Mouse (Mus musculus): ENCODE measurements around the gene Phf20.

The Phf20 gene

GRCm38 (mm10) chr2:156310455-156310854 is 114.2 kb downstream of the Phf20 start:
- in situ Hi-C loops (cut with MboI, MseI): loop anchor here in 1 of 2 experiments (5.0 kb wide), 1 partner anchor 82 kb away; no protein-coding TSS in a partner anchor

- in situ Hi-C loops (cut with MboI, MseI): loop anchor here in 1 of 2 experiments (5.0 kb wide), 1 partner anchor 81 kb away; no protein-coding TSS in a partner anchor
These were observed 114.7 kb downstream of the Phf20 start for GRCm38 (mm10) chr2:156310945-156311344.

- in situ Hi-C loops (cut with MboI, MseI): loop anchor here in 1 of 2 experiments (5.0 kb wide), 1 partner anchor 81 kb away; no protein-coding TSS in a partner anchor
These were observed 115.2 kb downstream of the Phf20 start for GRCm38 (mm10) chr2:156311441-156311840.

GRCm38 (mm10) chr2:156311841-156312291 is 115.6 kb downstream of the Phf20 start:
- in situ Hi-C loops (cut with MboI, MseI): loop anchor here in 1 of 2 experiments (5.0 kb wide), 1 partner anchor 80 kb away; no protein-coding TSS in a partner anchor

GRCm38 (mm10) chr2:156312297-156312897 is 116.1 kb downstream of the Phf20 start, which contains the start of the genes Cnbd2 and Scand1:
Cnbd2 (plus strand) TSS chr2:156312299.
Scand1 (minus strand) TSS chr2:156312704.
- in situ Hi-C loops (cut with MboI, MseI): loop anchor here in 1 of 2 experiments (5.0 kb wide), 1 partner anchor 80 kb away; no protein-coding TSS in a partner anchor

GRCm38 (mm10) chr2:156313153-156313552 is 116.9 kb downstream of the Phf20 start:
- in situ Hi-C loops (cut with MboI, MseI): loop anchor here in 1 of 2 experiments (5.0 kb wide), 1 partner anchor 79 kb away; no protein-coding TSS in a partner anchor

- in situ Hi-C loops (cut with MboI, MseI): loop anchor here in 1 of 2 experiments (5.0 kb wide), 1 partner anchor 77 kb away; no protein-coding TSS in a partner anchor
These were observed 118.5 kb downstream of the Phf20 start for GRCm38 (mm10) chr2:156314811-156315210.

GRCm38 (mm10) chr2:156318491-156318890 is 122.2 kb downstream of the Phf20 start:
- in situ Hi-C loops (cut with MboI, MseI): no loop called here

- in situ Hi-C loops (cut with MboI, MseI): no loop called here
These were observed 125.3 kb downstream of the Phf20 start for GRCm38 (mm10) chr2:156321538-156321937.

GRCm38 (mm10) chr2:156324116-156324588 is 127.9 kb downstream of the Phf20 start:
- in situ Hi-C loops (cut with MboI, MseI): no loop called here

- in situ Hi-C loops (cut with MboI, MseI): no loop called here
These were observed 128.4 kb downstream of the Phf20 start for GRCm38 (mm10) chr2:156324681-156325080.

GRCm38 (mm10) chr2:156330681-156331080 is 134.4 kb downstream of the Phf20 start:
- in situ Hi-C loops (cut with MboI, MseI): no loop called here

- in situ Hi-C loops (cut with MboI, MseI): no loop called here
These were observed 135.2 kb downstream of the Phf20 start for GRCm38 (mm10) chr2:156331446-156331965.

- in situ Hi-C loops (cut with MboI, MseI): no loop called here
These were observed 143.8 kb downstream of the Phf20 start for GRCm38 (mm10) chr2:156340078-156340477.

GRCm38 (mm10) chr2:156344775-156345532 is 148.7 kb downstream of the Phf20 start:
- in situ Hi-C loops (cut with MboI, MseI): no loop called here

- in situ Hi-C loops (cut with MboI, MseI): no loop called here
These were observed 152.5 kb downstream of the Phf20 start for GRCm38 (mm10) chr2:156348812-156349211.

GRCm38 (mm10) chr2:156349286-156349848 is 153.1 kb downstream of the Phf20 start:
- in situ Hi-C loops (cut with MboI, MseI): no loop called here

GRCm38 (mm10) chr2:156351243-156351642 is 155.0 kb downstream of the Phf20 start:
- in situ Hi-C loops (cut with MboI, MseI): no loop called here

- in situ Hi-C loops (cut with MboI, MseI): no loop called here
These were observed 156.3 kb downstream of the Phf20 start for GRCm38 (mm10) chr2:156352413-156353165.

- in situ Hi-C loops (cut with MboI, MseI): no loop called here
These were observed 157.0 kb downstream of the Phf20 start for GRCm38 (mm10) chr2:156353265-156353692.

- in situ Hi-C loops (cut with MboI, MseI): no loop called here
These were observed 159.8 kb downstream of the Phf20 start for GRCm38 (mm10) chr2:156356031-156356430.

Measured in T-helper 17 cell (primary cell).